Mouse (Mus musculus) thymus, postnatal 4 days (tissue): Measurements from ENCODE around the gene Dnajc12.
"Not testable (repeated sequence)": the region's sequence is repeated elsewhere in the genome, so short reads cannot be mapped to it uniquely, and the experiment has no call there.

Experiments
- DNase-seq: peaks from one replicate; pipeline ENCODE4 v3.0.0; 2021

The Dnajc12 gene

DNA sequence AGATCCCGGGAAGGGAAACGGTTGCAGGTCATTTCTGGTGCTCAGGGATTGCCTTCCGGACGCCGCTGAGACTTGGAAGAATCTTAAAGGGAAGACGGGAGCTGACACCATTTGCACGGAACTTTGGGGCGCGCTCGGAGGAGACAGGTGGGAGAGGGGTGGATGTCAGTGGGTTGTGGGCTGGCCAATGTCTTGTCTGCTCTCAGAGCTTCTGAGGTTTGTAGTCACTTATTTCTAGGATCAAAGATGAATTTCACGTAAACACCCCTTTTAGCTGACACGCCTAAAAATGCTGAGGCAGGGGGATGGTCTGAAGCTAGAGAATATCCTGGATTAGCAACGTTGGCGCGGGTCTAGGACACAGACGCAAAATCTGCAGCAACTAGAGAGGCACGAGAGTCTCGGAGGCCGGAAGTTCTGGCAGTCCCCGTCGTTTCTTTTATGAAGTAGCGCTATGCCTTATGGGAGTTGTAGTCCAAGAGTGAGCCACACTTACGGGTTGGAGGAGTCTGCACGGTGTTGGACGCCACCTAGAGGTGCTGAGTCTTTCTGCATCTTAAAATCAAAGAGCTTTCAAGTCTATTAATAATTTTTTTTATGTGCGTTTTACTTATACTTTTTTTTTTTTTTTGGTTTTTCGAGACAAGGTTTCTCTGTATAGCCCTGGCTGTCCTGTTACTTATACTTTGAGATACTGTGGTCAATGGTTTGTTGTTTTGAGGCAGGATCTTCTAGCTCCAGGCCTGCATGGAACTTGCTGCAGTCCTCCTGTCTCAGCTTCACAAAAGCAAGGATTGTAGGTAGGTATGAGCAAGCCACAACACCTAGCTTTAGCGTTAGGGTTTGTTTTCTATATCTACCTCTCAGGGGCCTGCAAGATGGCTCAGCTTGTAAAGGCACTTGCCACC, at the start of gene Dnajc12:
Gene Dnajc12, plus strand, starts transcription at position 72 of the 908 bp plus-strand sequence.
- peak; percentile 77 for DNase-seq

DNA sequence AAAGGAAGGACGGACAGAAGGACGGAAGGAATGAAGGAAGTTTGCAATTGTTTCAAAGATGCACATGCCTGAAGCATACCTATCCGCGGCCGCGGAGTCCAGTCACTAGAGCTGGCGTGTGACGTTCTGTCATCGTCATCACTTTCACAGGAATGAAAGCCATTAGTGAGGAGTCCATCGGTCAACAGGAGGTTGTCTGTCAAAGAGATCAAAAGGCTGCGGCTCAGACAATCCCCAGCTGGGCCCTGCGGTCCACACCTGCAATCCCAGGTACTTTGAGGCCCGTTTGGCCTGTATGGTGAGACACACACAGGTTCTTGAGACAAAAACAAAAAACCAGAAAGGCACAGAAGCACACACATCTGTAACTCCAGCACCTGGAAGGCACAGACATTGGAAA, 45.3 kb upstream of the Dnajc12 start:
- DNase-seq: no peak

DNA sequence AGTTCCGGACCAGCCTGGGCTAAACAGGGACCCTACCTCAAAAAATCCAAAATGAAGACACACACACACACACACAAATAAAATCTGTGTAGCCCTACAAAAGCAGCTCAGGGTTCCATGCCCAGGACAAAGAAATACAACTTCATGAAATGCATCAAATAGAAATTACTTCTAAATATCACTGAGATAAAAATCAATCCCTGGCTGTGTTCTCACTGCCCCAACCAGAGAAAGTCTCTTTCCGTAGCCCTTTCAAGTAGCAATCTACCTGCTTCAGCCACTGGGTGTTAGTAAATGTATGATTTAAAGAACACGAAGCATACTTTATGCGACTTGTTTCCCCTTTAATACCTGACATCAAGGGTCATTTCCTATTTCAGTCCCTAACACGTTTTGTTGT, 44.9 kb upstream of the Dnajc12 start:
- no peak for DNase-seq

DNA sequence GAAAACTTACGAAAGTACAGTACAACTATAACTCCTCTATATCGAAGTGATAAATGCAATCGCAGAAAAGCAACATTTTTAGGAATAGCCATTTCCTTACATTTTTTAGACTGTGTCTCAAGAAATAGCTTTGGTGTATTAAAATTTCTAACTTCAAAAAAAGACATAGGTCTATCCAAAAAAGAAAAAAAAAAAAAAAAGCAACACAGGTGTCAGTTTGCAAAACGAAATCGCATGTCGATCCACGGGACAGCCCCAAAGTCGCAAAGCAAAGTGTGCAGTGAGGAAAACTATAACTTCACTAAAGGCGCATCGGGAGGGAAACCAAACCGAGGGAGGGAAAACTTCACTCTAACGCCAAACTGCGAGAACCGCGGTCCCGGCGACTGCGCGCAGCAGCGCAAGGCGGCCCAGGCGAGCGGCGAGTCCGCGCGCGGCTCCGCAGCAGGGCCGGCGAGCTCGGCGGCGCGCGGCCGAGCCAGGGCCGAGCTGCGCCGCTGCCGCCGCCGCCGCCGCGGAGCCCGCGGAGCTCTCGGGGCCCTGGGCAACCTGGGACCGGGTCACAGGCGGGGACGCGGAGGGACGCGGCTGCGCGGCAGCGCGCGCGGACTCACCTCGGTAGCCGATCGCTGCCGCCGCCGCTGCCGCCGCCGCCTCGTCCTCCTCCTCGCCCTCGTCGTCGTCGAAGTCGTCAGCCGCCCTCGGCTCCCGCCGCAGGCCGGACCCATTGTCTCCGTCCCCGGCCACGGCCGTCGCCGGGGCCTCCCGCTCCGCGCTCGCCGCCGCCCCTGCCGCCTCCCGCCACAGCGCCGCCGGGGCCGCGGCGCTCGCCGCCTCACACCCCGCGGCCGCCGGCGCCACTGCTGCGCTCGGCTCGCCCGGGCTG, 44.0 kb upstream of the Dnajc12 start:
- DNase-seq: peak; percentile 76

DNA sequence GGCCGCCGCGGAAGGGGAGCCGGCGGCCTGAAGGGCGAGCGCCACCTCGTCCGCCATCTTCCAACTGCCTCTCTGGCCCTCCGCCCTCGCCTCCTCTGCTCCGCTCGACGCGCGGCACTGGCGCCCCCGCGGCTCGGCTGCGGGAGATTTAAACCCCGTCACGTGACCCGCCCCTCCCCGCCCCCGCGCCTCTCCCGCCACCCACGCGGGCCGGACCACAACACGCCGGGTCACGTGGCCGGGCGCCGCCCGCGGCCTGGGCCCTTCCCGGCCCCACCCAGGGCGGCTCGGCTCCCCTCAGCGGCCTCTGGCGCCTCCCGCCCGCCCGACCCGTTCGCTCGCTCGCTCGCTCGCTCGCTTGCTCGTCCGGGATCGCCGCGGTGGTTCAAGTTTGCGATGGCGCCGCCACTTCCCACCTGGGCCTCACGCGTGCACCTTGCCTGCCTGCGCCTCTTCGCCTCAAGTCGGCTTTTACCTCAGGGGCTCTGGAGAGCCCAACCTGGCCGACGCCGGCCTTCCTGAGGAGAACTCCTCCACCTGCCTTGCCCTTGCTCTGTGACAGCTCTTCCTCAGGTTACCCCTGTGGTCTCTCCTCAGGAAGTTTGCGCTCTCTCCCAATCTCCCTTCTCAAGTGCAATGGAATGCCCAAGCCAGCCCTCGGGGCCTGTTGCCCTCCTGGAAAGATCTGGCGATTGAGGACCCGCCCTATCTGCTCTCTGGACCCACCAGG, 43.2 kb upstream of the Dnajc12 start:
- peak; percentile 89 for DNase-seq

DNA sequence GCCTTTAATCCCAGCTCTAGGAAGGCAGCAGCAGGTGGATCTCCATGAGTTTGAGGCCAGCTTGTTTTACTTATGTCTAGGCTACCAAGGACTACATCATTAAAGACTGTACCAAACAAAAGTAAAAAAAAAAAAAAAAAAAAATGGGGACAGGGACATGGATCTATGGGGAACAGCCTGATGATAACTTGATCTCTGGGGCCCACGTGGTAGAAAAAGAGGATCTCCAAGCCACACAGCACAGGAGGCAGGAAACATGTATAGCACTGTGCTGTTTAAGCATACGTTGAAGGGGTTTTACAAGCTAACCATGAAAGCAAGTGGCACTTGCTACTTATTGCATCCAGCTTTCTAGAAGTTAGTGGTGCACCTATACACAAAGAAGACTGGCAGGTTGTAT, 40.9 kb upstream of the Dnajc12 start:
- no peak for DNase-seq

DNA sequence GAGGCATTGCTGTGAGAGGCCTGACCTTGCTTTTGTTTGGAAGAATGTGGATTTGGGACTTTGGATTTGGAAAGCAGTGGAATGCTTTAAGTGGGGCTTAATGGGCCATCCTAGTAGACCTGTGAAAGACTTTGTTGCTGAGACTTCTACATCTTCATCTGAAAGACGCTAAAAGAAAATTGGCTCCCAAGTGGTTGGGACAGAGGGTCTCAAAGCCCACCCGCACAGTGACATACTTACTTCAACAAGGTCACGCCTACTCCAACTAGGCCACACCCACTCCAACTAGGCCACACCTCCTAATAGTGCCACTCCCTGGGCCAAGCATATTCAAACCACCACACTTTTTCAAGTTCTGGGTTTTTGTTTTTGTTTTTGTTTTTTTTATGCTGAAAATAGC, 37.5 kb upstream of the Dnajc12 start:
- no peak for DNase-seq

DNA sequence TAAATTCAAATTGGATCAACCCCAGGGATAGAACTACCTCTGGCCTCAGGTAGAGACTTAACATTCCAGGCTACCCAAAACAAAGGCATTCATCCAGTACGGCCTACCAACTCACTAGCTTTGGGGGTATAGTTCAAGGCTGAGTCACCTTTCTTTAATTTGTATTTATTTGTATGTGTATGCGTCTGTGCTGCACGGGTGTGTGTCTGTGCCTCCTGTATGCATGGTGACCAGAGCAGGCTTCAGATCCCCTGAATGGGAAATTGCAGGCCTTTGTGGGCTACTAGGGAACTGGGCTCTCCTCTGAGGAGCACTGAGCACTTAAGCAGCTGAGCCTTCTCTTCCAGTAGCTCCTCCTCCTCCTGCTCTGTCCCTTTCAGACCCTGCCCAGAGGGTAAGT, 34.0 kb upstream of the Dnajc12 start:
- no peak for DNase-seq

DNA sequence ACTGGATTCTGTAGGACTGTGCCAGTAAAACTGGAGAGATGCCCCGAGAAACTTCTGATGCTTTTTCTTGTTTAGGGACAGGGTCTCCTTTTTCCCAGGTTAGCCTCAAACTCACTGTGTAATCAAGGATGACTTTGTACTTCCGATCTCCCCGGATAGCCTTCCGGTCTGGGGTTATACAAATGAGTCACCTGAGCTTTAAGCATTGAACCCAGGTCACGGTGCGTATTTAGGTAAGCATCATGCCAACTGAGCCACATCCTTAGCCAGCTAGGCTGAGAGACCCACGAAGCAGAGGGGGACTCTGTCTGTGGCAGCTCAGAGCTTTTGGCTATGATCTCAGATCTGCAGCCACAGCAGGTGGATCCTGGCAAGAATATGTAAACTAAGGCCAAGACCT, 31.6 kb upstream of the Dnajc12 start:
- no peak for DNase-seq

DNA sequence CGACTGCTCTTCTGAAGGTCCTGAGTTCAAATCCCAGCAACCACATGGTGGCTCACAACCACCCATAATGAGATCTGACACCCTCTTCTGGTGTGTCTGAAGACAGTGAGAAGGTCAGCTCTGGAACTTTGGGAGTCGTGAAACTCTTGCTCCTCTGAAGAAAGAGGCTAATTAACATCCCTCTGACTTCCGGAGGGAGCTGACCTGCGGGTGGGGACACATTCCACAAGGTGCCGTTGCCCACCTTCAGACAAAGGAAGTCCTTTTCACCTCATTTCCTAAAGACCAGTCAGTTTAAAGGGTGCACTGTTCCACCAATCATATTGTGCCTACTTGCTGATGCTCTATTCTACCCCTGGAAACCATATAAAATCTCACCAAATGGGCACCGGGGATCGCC, 31.1 kb upstream of the Dnajc12 start:
- DNase-seq: not testable (repeated sequence)

DNA sequence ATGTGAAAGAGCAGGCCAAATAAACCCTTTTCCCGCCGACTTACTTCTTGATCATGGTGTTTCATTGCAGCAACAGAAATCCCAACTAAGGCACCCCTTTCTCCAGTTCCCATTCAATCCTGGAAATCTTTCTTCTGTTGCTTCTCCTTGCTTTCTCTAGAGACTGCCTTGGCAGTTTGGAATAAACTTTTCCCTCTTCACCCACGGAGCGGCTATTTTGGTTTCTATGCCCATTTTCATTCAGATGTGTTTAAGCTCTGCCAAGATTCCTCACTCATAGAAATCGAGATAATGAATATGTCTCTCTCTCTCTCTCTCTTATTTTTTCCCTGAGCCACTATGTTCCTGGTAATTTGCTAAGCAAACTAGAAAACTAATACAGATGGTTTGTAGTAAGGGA, 30.1 kb upstream of the Dnajc12 start:
- no peak for DNase-seq

DNA sequence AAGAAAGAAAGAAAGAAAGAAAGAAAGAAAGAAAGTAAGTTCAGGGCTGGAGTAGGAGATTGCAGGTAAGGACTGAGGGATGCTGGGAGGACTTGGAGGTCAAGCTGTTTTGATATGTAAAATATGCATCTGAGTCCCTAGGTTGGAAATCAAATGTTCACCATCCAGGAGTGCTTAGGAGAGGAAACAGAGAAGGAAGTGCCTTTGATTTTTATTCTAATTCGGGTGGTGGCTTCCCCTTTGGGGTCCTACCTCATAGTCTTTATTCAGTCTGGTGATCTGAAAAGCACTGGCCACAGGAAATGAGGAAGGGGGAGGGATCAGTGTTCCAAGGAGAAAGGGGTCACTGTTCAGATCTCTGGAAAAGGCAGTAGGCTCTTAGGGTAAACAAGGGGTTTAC, 21.7 kb upstream of the Dnajc12 start:
- DNase-seq: no peak

DNA sequence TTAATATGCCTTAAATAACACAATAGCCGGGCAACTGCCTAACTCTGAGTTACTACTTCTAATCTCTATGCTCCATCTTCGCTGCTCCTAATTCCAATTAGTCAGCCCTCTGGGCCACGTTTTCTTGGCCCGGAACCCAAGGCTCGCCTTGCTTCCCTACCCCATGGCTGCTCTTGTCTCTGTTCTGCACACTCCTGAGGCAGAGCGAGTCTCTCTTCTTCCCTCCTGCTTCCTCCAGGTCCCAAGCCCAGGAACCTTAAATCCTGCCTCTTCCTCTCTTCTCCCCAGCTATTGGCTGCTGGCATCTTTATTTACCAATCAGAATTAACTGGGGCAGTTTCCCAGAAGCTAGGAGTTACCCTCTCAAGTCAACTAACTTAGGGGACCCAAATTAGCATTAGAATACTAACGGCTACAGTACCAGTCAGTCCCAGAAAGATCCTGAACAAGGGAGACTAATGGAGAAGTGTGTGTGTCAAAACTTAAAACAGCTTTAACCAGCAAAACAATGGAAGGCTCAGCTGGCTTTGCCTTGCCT, 16.3 kb upstream of the Dnajc12 start:
- no peak for DNase-seq

DNA sequence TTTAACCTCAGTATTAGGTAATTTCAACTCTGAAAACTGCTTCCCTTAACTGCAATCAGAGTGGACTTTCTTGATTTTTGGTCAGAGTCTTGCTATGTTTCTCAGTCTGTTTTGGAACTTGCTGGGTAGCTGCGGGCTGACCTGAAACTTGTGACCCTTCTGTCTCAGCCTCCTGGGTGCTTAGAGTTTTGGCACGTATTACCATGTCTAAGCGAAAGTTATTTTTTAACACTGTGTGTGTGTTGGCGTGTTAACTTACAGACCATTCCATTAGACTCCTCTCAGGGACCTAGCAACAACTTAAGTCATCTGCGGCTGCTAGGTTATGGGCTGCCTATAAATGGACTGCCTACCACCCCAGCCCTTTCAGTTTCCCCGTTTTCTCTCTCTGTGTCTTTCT, 14.9 kb upstream of the Dnajc12 start:
- no peak for DNase-seq

DNA sequence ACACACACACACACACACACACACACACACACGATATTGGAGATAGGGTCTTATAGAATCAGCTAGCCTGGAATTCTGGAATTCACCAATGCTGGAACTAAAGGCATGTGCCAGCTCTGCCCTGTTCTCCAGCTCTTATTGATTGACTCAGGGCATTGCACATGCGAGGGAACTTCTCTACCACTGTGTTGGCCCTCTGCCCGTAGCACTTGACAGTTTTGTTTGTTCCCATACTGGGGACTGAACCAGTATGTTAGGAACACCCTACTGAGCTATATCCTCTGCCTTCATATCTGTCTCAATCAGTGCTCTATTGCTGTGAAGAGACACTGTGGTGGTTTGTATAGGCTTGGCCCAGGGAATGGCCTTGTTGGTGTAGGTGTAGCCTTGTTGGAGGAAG, 14.2 kb upstream of the Dnajc12 start:
- DNase-seq: no peak

DNA sequence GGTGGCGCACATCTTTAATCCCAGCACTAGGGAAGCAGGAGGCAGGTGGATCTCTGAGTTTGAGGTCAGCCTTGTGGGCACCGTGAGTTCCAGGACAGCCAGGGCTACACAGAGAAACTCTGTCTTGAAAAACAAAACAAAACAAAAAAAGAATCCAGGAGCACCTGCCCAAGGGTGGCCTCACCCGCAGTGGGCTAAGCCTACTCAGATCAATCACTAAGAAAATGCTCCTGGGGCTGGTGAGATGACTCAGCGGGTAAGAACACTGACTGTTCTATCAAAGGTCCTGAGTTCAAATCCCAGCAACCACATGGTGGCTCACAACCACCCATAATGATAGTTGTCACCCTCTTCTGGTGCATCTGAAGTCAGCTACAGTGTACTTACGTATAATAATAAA, 5.9 kb upstream of the Dnajc12 start:
- DNase-seq: no peak

DNA sequence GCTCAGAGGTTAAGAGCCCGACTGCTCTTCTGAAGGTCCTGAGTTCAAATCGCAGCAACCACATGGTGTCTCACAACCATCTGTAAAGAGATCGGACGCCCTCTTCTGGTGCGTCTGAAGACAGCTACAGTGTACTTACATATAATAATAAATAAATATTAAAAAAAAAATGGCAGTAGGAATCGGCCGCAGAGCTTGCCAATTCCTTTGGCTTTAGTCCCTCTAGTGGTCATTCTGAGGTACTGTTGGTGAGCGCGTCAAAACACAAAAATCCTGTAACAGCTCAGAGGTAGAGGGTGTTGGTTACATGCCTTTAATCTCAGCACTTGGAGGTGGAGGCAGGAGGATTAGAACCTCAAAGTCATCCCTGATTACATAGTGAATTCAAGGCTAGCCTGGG, 4.8 kb upstream of the Dnajc12 start:
- peak; percentile 64 for DNase-seq

DNA sequence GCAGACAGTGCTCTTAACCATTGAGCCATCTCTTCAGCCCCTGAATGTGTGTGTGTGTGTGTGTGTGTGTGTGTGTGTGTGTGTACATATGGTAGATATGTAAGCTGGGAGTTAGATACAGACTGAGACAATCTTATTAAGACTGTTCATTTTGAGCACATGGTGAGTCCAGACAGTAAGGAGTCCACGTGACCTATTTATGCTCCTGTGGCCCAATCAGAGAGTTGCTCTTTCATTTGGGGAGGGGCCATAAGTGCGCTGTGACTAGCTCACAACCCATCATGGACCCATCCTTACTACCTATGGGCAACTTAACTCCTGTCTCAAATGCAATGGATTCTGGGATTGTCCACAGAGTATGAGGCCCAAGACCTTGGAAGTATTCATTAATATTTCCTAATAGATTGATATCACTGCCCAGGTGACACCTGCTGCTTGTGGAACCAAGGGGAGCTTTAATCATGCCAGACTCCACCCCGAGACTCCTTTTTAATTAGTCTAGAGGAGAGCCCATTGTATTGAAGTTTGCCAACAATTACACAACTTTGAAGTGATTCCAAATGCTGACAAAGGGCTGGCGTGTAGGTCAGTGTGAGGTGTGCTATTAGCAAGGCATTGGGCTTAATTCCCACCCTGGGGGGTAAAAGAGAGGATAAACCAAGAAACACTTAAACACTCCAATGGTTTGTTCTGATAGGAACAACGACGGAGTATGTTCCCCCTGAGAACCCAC, 3.1 kb upstream of the Dnajc12 start:
- no peak for DNase-seq

DNA sequence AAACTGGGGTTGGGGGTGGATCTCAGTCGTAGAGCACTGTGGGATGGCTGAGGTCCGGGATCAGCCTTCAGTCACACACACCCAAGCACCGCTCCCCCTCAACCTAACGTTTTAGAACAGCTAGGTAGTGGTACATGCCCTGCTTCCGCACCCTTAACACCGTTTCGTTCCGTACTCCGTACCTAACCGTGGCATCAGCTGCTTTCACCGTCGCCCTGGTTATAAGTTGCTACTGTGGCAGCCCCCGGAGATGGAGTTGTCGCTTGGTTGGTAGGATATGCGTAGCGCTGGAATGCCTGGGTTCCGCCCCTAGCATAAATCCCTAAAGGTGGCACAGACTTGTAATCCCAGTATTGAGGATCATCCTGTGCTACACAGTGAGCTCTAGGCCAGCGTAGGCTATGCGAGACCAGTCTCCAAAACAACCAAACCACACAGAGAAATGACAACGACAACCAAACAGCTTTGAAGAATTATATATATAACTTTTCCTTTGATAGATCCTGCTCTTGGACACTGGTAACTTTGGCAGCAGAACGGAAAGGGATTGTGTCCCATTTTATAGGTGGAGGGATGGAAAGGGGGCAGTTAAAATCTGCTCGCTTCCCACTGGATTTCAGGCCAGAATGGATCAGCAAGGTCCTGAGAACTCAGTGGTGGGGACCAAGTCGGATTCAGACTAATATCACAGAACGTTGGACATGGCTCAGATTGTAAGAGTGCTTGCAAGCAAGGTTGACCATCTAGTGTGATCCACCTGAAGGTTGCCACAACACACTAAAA, 554 bp upstream of the Dnajc12 start, which contains the start of gene Sirt1:
Gene Sirt1, minus strand, starts transcription at position 207 of the 783 bp plus-strand sequence.
- peak; percentile 50 for DNase-seq

DNA sequence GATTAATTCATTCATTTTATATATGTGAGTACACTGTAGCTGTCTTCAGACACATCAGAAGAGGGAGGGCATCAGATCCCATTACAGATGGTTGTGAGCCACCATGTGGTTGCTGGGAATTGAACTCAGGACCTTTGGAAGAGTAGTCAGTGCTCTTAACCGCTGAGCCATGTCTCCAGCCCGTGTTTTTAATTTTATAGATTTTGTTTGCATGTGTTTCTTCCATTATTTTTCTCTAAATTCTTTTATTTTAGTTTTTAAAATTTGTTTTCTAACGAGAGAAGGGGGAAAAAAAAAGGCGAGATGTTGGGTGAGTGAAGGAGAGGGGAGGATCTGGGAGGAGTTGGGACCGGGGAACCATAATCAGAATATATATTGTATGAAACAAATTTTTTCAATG, 3.7 kb downstream of the Dnajc12 start:
- not testable (repeated sequence) for DNase-seq

DNA sequence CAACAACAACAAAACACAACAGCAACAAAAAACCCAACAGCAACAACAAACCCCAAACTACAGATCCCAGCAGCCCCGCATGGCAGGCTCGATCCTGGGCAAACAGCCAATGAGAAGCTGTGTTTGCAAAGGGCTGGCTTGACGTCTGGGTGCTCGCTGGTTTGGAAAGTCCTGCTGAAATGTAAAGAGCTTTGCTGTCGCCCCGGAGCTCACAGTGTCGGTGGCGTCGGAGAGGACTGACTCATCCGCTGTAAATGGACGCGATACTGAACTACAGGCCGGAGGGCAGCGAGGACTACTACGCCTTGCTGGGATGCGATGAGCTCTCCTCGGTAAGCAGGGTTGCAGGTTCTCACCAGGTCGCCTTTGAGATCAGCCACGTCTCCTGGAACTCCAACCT, 4.2 kb downstream of the Dnajc12 start:
- DNase-seq: peak; percentile 75
